In the genomic region with DNA sequence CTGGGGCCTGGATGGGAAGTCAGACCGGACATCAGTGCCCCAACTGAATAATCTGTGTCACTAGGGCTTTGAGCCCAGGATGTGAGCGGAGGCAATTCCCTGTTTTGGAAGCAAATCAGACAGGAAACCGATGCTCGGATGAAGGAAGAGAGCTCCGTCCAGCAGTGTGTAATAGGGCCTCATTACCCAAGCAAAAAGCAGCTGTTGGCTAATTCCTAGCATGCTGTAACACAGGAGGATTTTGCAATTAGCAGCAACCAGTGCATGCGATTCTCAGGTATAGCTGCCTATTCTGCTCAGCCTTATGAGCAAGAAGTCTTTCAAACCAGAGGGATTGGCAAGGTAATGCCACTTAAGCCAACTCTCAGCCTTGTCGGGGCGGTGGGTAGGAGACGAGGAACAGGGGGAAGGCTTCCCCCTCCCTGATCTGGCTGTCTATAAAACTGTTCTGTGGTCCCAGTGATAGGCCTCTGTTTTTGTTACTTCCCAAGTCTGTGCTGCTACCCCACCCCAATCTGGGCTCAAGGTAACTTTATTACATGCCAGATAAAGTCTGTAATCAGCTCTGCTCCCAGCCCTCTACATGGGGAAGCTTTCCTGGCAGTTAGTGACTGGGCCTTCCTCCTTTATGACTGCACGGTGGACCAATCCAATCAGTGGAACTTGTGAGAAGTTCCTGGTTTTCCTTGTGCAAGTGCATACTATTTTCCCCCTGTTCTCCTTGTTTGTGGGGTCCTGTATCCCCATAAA, we compare ENCODE assay signal across 9 mouse cellular contexts. TPM values are rescaled to one million over a fixed set of nuclear protein-coding genes. Genes with fewer than 3 reads are reported as not detected.
DNase-seq lines count a peak whose midpoint lies in the region; ATAC-seq and TF ChIP-seq lines count a peak whose summit lies in the region.
"Had no signal": no experiment of that assay in that cellular context is flagged by ENCODE, and none has a peak within 500 bp of the region (broad histone marks: within the 10 kb centered on the region; RNA-seq: fewer than 3 reads in every experiment).

No protein-coding gene starts in this region.

- H3K4me3 ChIP-seq in hindbrain, postnatal 0 days (ENCODE audit: low read length), result no peak overlapping the region
- no peak overlapping the region for H3K4me3 ChIP-seq in hindbrain, embryonic 16.5 days (ENCODE audit: low read length)
- H3K4me3 ChIP-seq in kidney, embryonic 14.5 days (ENCODE audit: low read length), result peak overlapping the region; percentile 74

- H3K27ac ChIP-seq in hindbrain, postnatal 0 days, result no peak overlapping the region
- H3K27ac ChIP-seq in hindbrain, embryonic 16.5 days (ENCODE audit: low read depth, low read length), result no peak overlapping the region
- H3K27ac ChIP-seq in kidney, embryonic 14.5 days (ENCODE audit: low read depth, low read length), result peak overlapping the region; percentile 72; the same call in 1 of the 2 replicates

- peak overlapping the region; percentile 97 for H3K4me2 ChIP-seq in hindbrain, postnatal 0 days (ENCODE audit: low read depth, low read length)
- H3K4me2 ChIP-seq in hindbrain, embryonic 16.5 days (ENCODE audit: low read length), result no peak overlapping the region; the same call in 1 of the 2 replicates
- peak overlapping the region; percentile 88 for H3K4me2 ChIP-seq in kidney, embryonic 14.5 days (replicated peaks; ENCODE audit: low read depth, low read length)

- no peak for TF ChIP-seq CTCF in hindbrain, postnatal 0 days (IDR thresholded peaks at IDR 0.05; ENCODE audit: low read depth)

- no peaks in the 10 kb centered on the region for H3K9me3 ChIP-seq in hindbrain, postnatal 0 days (ENCODE audit: low read length)
- H3K9me3 ChIP-seq in hindbrain, embryonic 16.5 days (ENCODE audit: control insufficient read depth, low read length), result no peaks in the 10 kb centered on the region
- no peaks in the 10 kb centered on the region for H3K9me3 ChIP-seq in kidney, embryonic 14.5 days (ENCODE audit: control insufficient read depth, low read length)

- intact Hi-C loops in gastrocnemius, postnatal 14 days (cut with DNase I; ENCODE audit: low total_unique reads), result no loop called here

- no peaks in the 10 kb centered on the region for H3K36me3 ChIP-seq in hindbrain, postnatal 0 days (ENCODE audit: insufficient read depth, low read length)
- H3K36me3 ChIP-seq in hindbrain, embryonic 16.5 days (ENCODE audit: control insufficient read depth, insufficient read depth, low read length), result no peaks in the 10 kb centered on the region
- H3K36me3 ChIP-seq in kidney, embryonic 14.5 days (ENCODE audit: control insufficient read depth, insufficient read depth, low read length), result no peaks in the 10 kb centered on the region
- H3K36me3 ChIP-seq: G1E had no signal

- no peak for ATAC-seq in hindbrain, postnatal 0 days
- no peak for ATAC-seq in hindbrain, embryonic 16.5 days
- ATAC-seq in kidney, embryonic 14.5 days (ENCODE audit: low FRiP score, low TSS enrichment), result no peak

- no peak overlapping the region for H3K9ac ChIP-seq in hindbrain, postnatal 0 days (replicated peaks; ENCODE audit: low read length)
- no peak overlapping the region for H3K9ac ChIP-seq in hindbrain, embryonic 16.5 days (ENCODE audit: low read depth, low read length)
- H3K9ac ChIP-seq in kidney, embryonic 14.5 days (ENCODE audit: low read depth, low read length), result peak overlapping the region; percentile 84

- DNase-seq in hindbrain, postnatal 0 days (ENCODE audit: low spot score), result no peak
- DNase-seq in gastrocnemius, postnatal 14 days, result peak; percentile 45
- DNase-seq in lung, postnatal 25 days (ENCODE audit: low spot score), result peak; percentile 69
- DNase-seq in right cerebral cortex, postnatal 36 days (ENCODE audit: low spot score in 2 of 2), result no peak
- DNase-seq in cerebellum, adult 8-10 months, result no peak
- no peak for DNase-seq in cerebellum, adult 9-11 months

- H3K4me1 ChIP-seq in hindbrain, postnatal 0 days (ENCODE audit: insufficient read depth, low read length), result peaks cover 3% of the 10 kb centered on the region; the same call in 1 of the 2 replicates
- H3K4me1 ChIP-seq in hindbrain, embryonic 16.5 days (ENCODE audit: control insufficient read depth, insufficient read depth, low read depth, low read length), result peaks cover 19% of the 10 kb centered on the region
- peaks cover 23% of the 10 kb centered on the region; the same call in 1 of the 2 replicates for H3K4me1 ChIP-seq in kidney, embryonic 14.5 days (ENCODE audit: control insufficient read depth, insufficient read depth, low read length)

- WGBS in hindbrain, postnatal 0 days, result 62% methylated on average over 10 of the region's 10 CpGs
- WGBS in hindbrain, embryonic 16.5 days, result 70% methylated on average over 10 of the region's 10 CpGs
- WGBS in kidney, embryonic 14.5 days, result 47% methylated on average over 10 of the region's 10 CpGs

- no peaks in the 10 kb centered on the region for H3K27me3 ChIP-seq in hindbrain, postnatal 0 days (ENCODE audit: insufficient read depth, low read length)
- peaks cover 11% of the 10 kb centered on the region for H3K27me3 ChIP-seq in hindbrain, embryonic 16.5 days (replicated peaks; ENCODE audit: control insufficient read depth, insufficient read depth, low read length)
- H3K27me3 ChIP-seq in kidney, embryonic 14.5 days (ENCODE audit: control insufficient read depth, insufficient read depth, low read length), result no peaks in the 10 kb centered on the region

RNA-seq across cellular contexts. Expression of a gene that starts 3.0 kb away (rescaled TPM):
- total RNA-seq in hindbrain, postnatal 0 days (2014; rRNA removed), result 5.6 and 7.8 TPM in 2 replicates
- polyA plus RNA-seq in hindbrain, postnatal 0 days (2015; fragmentation: Nextera tagmentation; extraction: Ambion mirVana), result 0.59 and 0.64 TPM in 2 replicates
- 0.70 and 0.85 TPM in 2 replicates for polyA plus RNA-seq in hindbrain, embryonic 16.5 days (2015; fragmentation: Nextera tagmentation; extraction: Ambion mirVana)
- total RNA-seq in gastrocnemius, postnatal 14 days (2021), result 10 to 100 TPM; 24.1 to 24.9 TPM
- 7.0 and 7.1 TPM in 2 replicates for polyA plus RNA-seq in kidney, embryonic 14.5 days (2014; fragmentation: Nextera tagmentation; extraction: Ambion mirVana)

Comparison
In these comparisons a context has a peak if more than half of its experiments do, and no peak if none do; other contexts are left out.
1. DNase-seq: peak in gastrocnemius, postnatal 14 days (single experiment) and lung, postnatal 25 days (single experiment); none in hindbrain, postnatal 0 days (single experiment), right cerebral cortex, postnatal 36 days (0 of 2), cerebellum, adult 8-10 months (single experiment) and cerebellum, adult 9-11 months (single experiment).